Mouse (Mus musculus) embryonic facial prominence, embryonic 10.5 days (tissue): Measurements from ENCODE around the gene Mapkapk3. TPM values are rescaled to one million over a fixed set of nuclear protein-coding genes. Genes with fewer than 3 reads are reported as not detected.

Experiments used
- DNase-seq: peaks from one replicate; pipeline ENCODE4 v3.0.0-alpha.2; 2017; ENCODE audit warnings: low spot score
- H3K27ac ChIP-seq: fragments of 300-500 bp; sonication (generic); replicated peaks from 2 replicates; pipeline ENCODE4 v1.5.1; 2016; ENCODE audit warnings: mild to moderate bottlenecking
- H3K27me3 ChIP-seq: fragments of 300-500 bp; sonication (generic); replicated peaks from 2 replicates; pipeline ENCODE4 v1.6.1; 2016; ENCODE audit warnings: low read depth, mild to moderate bottlenecking; ENCODE audit not compliant: poor library complexity, severe bottlenecking
- H3K36me3 ChIP-seq: fragments of 300-500 bp; sonication (generic); replicated peaks from 2 replicates; pipeline ENCODE4 v1.6.1; 2016; ENCODE audit warnings: mild to moderate bottlenecking, moderate library complexity
- H3K4me1 ChIP-seq: fragments of 300-500 bp; sonication (generic); 2 replicates; pipeline ENCODE4 v1.6.1; 2016
- H3K4me3 ChIP-seq: fragments of 300-500 bp; sonication (generic); 2 replicates; pipeline ENCODE4 v1.5.1; 2016; ENCODE audit warnings: mild to moderate bottlenecking, moderate library complexity
- H3K9me3 ChIP-seq: fragments of 300-500 bp; sonication (generic); 2 replicates; pipeline ENCODE4 v1.6.1; 2016; ENCODE audit warnings: mild to moderate bottlenecking
- WGBS: fragments of 180-500 bp; shearing (Covaris S2); methylation state at CpG from one replicate; pipeline ENCODE4 v1.1.7; 2016; 5-methylcytosine and 5-hydroxymethylcytosine counted together
- polyA plus RNA-seq: library from polyadenylated mRNA; unstranded; fragments of >200 nt; fragmentation: Nextera tagmentation; extraction: Ambion mirVana; gene quantifications from 2 replicates; pipeline ENCODE4 v1.2.1, GENCODE M21; 2016

The Mapkapk3 gene
- polyA plus RNA-seq, 1 experiment from 2014 or later = 4.9 TPM

DNA sequence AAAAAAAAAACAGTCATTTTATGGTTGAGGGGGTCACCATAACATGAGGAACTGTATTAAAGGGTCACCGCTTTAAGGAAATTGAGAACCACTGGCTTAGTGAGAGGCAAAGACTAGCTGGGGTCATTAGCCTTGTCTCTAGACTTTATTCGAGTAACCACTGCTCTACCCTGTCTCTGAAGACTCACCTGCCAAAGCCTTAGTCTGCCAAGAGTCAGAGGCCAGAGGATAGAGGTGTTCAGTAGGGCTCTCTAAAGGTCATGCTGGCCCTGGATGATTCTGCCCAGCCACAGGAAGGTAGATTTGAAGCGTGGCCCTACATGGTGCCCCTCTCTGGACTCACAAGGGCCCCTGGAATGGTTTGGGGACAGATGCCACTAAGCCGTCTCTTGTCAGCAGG lies 15.3 kb upstream of the Mapkapk3 start:
- Histone ChIP-seq H3K4me1 (peaks cover 21% of the 10 kb centered on the region), H3K4me3 (no peak overlapping the region), H3K9me3 (no peaks in the 10 kb centered on the region), H3K27me3 (no peaks in the 10 kb centered on the region), H3K27ac (peak overlapping the region; percentile 49), H3K36me3 (peaks cover 21% of the 10 kb centered on the region)
- no peak for DNase-seq
- WGBS = 76% methylated on average over 4 of the region's 4 CpGs

DNA sequence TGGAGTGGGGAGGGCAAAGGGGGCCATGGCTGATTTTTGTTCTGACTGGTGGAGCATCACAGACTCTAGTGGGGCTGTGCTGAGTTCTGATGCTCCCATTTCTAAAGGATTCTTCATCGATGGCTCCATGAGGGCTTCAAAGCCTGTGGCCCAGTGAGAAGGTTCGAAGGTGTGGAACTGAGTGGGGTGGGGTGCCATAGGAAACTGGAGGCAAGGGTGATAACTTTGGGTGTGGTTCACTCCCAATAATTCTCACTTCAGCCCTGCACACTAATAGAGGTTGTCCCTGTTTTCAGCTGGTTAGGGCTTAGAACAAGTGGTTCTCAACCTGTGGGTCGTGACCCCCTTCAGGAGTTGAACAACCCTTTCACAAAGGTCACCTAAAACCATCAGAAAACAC lies 14.7 kb upstream of the Mapkapk3 start:
- no peak for DNase-seq
- Histone ChIP-seq H3K27ac (no peak overlapping the region), H3K9me3 (no peaks in the 10 kb centered on the region), H3K4me3 (no peak overlapping the region), H3K4me1 (peaks cover 21% of the 10 kb centered on the region), H3K36me3 (peaks cover 21% of the 10 kb centered on the region), H3K27me3 (no peaks in the 10 kb centered on the region)
- 96% methylated on average over 3 of the region's 3 CpGs for WGBS

- Histone ChIP-seq H3K27ac (no peak overlapping the region), H3K4me1 (peaks cover 23% of the 10 kb centered on the region), H3K27me3 (no peaks in the 10 kb centered on the region), H3K4me3 (no peak overlapping the region), H3K9me3 (no peaks in the 10 kb centered on the region), H3K36me3 (peaks cover 21% of the 10 kb centered on the region)
- 81% methylated on average over 5 of the region's 5 CpGs for WGBS
- no peak for DNase-seq
These were observed 14.2 kb upstream of the Mapkapk3 start for GRCm38 (mm10) chr9:107303900-107304299.

- Histone ChIP-seq H3K27me3 (0 out of 2 replicates have a peak, but pooled peaks cover 2% of the 10 kb centered on the region), H3K27ac (no peak overlapping the region), H3K4me1 (peaks cover 28% of the 10 kb centered on the region), H3K4me3 (no peak overlapping the region), H3K36me3 (peaks cover 21% of the 10 kb centered on the region), H3K9me3 (no peaks in the 10 kb centered on the region)
- no peak for DNase-seq
- whole genome bisulfite sequencing = 81% methylated on average over 9 of the region's 9 CpGs
These were observed 13.6 kb upstream of the Mapkapk3 start for GRCm38 (mm10) chr9:107303121-107303820.

DNA sequence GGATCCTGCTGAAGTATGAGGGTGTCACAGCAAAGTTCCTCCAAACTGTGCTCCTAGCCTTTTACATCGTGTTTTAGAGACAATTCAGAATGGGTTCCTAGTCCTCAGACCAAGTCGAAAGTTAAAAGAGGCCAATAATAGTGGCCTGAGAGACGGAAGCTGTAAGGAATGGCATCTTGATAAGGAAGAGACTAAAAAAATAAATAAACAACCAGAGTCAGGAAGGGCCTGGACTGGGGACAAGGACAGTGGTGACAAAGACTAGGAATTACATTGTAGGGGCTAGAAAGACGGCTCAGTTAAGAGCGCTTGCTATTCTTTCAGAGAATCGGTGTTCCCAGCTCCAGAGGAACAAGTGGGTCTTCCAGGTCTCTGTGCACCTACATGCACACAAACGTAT lies 12.9 kb upstream of the Mapkapk3 start:
- Histone ChIP-seq H3K9me3 (no peaks in the 10 kb centered on the region), H3K27ac (no peak overlapping the region)

DNA sequence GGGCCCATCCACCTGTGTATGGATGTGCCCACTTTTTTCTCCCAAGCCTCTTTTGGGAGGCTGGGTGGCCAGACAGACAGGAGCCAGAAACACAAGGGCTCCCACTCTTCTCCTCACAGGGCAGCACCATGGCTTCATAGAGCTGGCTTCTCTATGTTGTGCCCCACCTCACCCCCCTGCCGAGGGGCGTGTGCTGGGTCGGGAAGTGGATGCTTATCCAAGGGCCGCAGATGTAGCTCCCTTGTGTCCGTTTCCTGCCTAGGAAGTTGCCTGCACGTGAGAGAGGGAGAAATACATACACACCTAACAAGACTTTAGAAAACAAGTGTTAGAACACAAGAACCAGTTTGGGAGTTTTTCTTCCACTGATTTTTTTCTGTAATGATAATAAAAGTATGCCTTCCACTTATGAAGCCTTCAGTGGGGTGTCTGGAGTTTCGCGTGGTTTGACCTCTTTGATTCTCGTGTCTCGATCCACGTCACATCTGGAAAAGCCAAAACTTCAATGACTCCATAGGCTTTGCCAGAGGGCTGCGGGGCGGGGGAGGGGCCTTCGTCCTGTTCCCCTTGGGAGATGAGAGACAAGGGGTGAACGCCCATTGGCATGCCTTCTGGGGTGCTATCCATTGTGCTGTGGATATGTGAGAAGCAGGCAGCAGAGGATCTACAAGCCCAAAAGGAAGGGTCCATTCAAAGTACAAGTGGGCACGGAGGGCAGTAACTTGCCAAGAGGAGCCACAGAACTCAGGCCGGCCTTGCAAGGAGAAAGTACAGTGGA lies 12.1 kb upstream of the Mapkapk3 start:
- no peak for DNase-seq
- H3K4me3 ChIP-seq = no peak overlapping the region
- no peaks in the 10 kb centered on the region for H3K9me3 ChIP-seq
- peaks cover 21% of the 10 kb centered on the region for H3K36me3 ChIP-seq
- WGBS = 86% methylated on average over 17 of the region's 17 CpGs
- H3K27me3 ChIP-seq = peaks cover 13% of the 10 kb centered on the region; the same call in 1 of the 2 replicates
- H3K27ac ChIP-seq = peak overlapping the region; percentile 54; the same call in 1 of the 2 replicates
- peaks cover 36% of the 10 kb centered on the region for H3K4me1 ChIP-seq

More for the DNA sequence above, 12.9 kb upstream of the Mapkapk3 start:
- H3K27me3 ChIP-seq = peaks cover 9% of the 10 kb centered on the region; the same call in 1 of the 2 replicates
- H3K4me3 ChIP-seq = no peak overlapping the region
- WGBS = 83% methylated on average over 7 of the region's 7 CpGs
- H3K4me1 ChIP-seq = peaks cover 28% of the 10 kb centered on the region
- DNase-seq = no peak
- H3K36me3 ChIP-seq = peaks cover 21% of the 10 kb centered on the region

- Histone ChIP-seq H3K27ac (no peak overlapping the region), H3K27me3 (peaks cover 19% of the 10 kb centered on the region), H3K4me3 (no peak overlapping the region), H3K4me1 (peaks cover 36% of the 10 kb centered on the region), H3K9me3 (no peaks in the 10 kb centered on the region), H3K36me3 (peaks cover 21% of the 10 kb centered on the region)
- 92% methylated on average over 30 of the region's 30 CpGs for WGBS
- no peak for DNase-seq
These were observed 10.7 kb upstream of the Mapkapk3 start for GRCm38 (mm10) chr9:107300224-107300973.

GRCm38 (mm10) chr9:107299783-107300182 lies 10.1 kb upstream of the Mapkapk3 start:
- peaks cover 21% of the 10 kb centered on the region for H3K27me3 ChIP-seq
- no peak overlapping the region for H3K27ac ChIP-seq
- WGBS = 93% methylated on average over 7 of the region's 7 CpGs
- no peaks in the 10 kb centered on the region for H3K9me3 ChIP-seq
- peaks cover 21% of the 10 kb centered on the region for H3K36me3 ChIP-seq
- DNase-seq = no peak
- no peak overlapping the region for H3K4me3 ChIP-seq
- peaks cover 31% of the 10 kb centered on the region for H3K4me1 ChIP-seq

GRCm38 (mm10) chr9:107298876-107299275 lies 9.2 kb upstream of the Mapkapk3 start:
- Histone ChIP-seq H3K9me3 (no peaks in the 10 kb centered on the region), H3K27me3 (peaks cover 25% of the 10 kb centered on the region), H3K4me3 (no peak overlapping the region), H3K27ac (no peak overlapping the region), H3K4me1 (peaks cover 35% of the 10 kb centered on the region), H3K36me3 (peaks cover 21% of the 10 kb centered on the region)
- 85% methylated on average over 6 of the region's 6 CpGs for WGBS
- no peak for DNase-seq

- Histone ChIP-seq H3K36me3 (peaks cover 21% of the 10 kb centered on the region), H3K4me1 (peaks cover 35% of the 10 kb centered on the region), H3K27ac (no peak overlapping the region), H3K4me3 (peak overlapping the region; percentile 68), H3K27me3 (peaks cover 25% of the 10 kb centered on the region), H3K9me3 (no peaks in the 10 kb centered on the region)
- DNase-seq = no peak
- WGBS = 79% methylated on average over 8 of the region's 8 CpGs
These were observed 8.5 kb upstream of the Mapkapk3 start for GRCm38 (mm10) chr9:107298059-107298780.

- peaks cover 21% of the 10 kb centered on the region for H3K36me3 ChIP-seq
- H3K9me3 ChIP-seq = no peaks in the 10 kb centered on the region
- H3K4me3 ChIP-seq = peak overlapping the region; percentile 68
- H3K27me3 ChIP-seq = peaks cover 29% of the 10 kb centered on the region
- 92% methylated on average over 4 of the region's 4 CpGs for WGBS
- H3K4me1 ChIP-seq = peaks cover 35% of the 10 kb centered on the region
- H3K27ac ChIP-seq = no peak overlapping the region
- DNase-seq = no peak
These were observed 8.0 kb upstream of the Mapkapk3 start for GRCm38 (mm10) chr9:107297658-107298057.

DNA sequence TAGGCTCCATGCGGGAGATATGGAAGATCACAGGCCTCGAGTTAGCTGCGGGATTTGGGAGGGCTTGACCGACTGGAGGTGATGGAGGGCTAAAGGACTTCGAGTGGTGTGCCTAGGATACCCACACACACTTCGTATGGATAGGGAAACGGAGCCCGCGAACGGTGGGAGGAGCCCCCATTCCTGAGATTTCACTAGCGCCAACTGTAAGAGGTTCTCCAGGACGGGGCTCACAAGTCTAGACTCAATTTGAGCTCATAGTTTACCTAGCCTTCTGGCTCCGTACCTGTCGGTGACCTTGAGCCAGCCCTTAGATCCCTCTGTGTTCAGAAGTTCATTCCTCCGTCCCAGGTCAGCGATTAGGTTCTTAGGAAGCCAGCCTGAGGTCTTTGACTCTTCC lies 7.4 kb upstream of the Mapkapk3 start:
- DNase-seq = no peak
- H3K4me1 ChIP-seq = peaks cover 35% of the 10 kb centered on the region
- peak overlapping the region; percentile 68 for H3K4me3 ChIP-seq
- WGBS = 15% methylated on average over 16 of the region's 16 CpGs
- H3K27ac ChIP-seq = peak overlapping the region; percentile 84
- no peaks in the 10 kb centered on the region for H3K9me3 ChIP-seq
- peaks cover 20% of the 10 kb centered on the region for H3K36me3 ChIP-seq
- peaks cover 33% of the 10 kb centered on the region for H3K27me3 ChIP-seq
